Mouse (Mus musculus) urinary bladder, postnatal 4 days (tissue): Measurements from ENCODE around the gene Scn4a.
A peak's percentile ranks its signal among the peaks of the same experiment; 100 is the strongest.

ENCODE experiments used
- DNase-seq, 2 experiments: peaks; one replicate each; pipeline ENCODE4 v3.0.0; 2021 to 2022; ENCODE audit warnings: low spot score in 2 of 2

Scn4a gene

DNA sequence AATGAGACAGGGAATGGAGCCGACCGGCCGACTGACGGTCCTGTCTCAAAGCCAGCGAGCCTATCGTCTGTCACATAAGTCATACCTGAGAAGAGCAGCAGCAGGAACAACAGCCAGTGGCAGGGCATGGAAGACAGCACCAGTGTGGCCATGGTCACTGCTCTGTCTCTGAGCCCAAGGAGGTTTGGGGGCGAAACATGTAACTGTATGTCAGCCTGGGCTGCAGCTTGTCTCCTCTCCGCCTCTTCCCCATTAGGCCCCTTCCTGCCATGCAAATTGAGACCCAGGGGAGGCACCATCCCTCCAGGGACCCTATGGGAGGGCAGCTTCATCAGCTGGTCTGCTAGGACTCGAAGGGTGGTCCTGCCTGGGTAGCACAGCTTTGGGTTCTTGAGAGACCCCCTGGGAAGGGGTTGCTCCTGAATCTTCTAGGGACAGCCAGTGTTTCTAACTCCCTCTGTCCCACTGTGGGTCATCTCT is 38.7 kb downstream of the Scn4a start, which contains the start of gene Cd79b:
Cd79b (minus strand) TSS at position 430 of the 480 bp plus-strand sequence.
- no peak for DNase-seq

DNA sequence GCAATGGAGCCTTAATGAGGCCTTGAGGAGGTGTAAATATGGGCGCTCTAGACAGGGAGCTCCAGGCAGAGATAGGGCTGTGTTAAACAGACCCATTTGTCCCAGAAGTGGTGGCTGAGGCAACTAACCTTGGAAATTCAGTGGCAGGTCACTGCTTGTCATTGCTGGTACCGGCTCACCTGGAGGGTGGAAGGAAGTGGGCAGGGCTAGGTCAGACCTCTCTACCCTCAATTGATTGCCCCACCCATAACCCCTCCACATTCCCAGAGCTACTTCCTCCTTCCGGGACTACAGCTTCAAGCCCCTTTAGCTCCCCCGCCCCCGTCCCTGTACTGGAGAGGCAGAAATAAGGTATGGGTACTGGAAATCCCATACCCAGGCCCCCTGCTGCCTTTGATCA is 39.6 kb downstream of the Scn4a start:
- DNase-seq = no peak

DNA sequence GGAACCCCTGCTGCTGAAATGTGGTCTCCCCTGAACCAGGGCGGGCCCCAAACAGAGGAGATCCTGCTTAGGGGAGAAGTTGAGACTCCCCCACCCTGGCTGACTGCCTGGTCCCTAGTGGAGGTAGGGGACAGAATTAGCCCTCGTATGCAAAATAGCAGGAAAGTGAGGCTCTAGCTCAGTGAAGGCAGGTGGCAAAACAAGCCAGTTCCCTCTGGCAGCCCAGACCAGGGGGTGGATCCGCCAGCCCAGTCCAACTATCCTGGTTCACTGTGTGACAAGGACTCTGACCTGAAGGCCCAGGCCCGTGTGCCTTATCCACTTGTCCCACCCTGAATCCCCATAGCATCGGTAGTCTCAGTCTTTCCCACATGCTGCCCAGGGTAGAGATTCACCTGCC is 43.0 kb downstream of the Scn4a start:
- no peak for DNase-seq

DNA sequence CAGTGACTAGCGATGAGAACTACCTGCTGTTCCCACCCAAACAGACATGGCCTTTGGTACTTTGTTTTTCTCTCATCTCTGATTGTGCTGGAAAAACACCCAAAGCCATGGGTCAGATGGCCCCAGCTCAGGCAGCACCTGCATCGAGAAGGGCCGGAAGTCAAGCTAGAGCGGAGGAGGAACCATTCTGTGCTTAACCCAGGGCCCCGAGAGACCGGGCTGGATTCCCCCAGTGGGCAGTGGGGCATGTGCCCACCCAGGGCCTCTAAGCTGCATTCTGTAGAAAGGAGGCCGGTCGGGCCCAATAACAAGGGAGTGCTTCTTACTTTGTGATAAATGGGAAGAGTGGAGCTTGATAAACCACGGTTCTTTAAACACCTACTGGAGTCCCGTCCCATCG is 44.9 kb downstream of the Scn4a start:
- DNase-seq = no peak

DNA sequence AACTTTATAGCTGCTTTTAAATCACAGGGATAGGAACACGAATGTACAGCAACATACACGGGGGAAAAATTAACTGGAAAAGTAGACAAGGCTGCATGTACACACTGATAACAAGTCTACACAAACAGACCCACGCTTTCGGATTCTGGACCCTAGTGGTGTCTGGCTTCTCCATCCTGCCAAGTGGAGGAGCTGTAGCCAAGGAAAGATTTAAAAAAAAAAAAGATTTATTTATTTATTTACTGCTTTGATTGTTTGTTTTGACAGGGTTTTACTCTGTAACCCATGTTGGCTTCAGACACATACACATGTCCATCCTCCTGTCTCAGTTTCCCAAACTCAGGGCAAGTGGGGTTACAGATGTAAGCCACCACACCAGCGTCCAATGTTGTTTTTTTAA is 45.7 kb downstream of the Scn4a start:
- DNase-seq = no peak

DNA sequence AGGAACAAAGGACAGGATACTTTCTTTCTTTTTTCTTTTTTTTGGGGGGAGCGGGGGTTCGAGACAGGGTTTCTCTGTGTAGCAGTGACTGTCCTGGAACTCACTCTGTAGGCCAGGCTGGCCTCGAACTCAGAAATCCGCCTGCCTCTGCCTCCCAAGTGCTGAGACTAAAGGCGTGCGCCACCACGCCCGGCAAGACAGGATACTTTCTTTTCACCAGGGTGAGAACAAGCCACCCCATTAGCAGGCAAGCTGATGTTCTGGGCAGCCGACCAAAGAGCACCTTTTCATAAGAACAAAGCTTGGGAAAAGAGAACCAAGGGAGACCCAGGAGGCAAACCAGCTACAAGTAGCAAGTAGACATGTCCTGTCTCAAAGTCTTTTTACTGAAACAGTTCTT is 46.3 kb downstream of the Scn4a start:
- DNase-seq = no peak

DNA sequence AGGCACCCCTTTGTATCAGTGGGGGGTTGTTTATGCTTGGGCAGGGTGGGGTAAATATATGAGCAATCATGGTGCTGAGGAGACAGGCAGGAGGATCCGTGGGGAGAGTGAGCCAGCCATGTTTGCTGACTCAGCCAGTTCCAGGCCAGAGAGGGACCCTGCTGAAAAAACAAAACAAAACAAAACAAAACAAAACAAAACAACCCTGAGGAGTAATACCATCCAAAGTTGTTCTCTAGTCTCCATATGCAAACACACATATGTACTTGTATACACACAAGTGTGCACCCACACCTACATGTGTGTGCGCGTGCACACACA is 47.1 kb downstream of the Scn4a start:
- DNase-seq = no peak

DNA sequence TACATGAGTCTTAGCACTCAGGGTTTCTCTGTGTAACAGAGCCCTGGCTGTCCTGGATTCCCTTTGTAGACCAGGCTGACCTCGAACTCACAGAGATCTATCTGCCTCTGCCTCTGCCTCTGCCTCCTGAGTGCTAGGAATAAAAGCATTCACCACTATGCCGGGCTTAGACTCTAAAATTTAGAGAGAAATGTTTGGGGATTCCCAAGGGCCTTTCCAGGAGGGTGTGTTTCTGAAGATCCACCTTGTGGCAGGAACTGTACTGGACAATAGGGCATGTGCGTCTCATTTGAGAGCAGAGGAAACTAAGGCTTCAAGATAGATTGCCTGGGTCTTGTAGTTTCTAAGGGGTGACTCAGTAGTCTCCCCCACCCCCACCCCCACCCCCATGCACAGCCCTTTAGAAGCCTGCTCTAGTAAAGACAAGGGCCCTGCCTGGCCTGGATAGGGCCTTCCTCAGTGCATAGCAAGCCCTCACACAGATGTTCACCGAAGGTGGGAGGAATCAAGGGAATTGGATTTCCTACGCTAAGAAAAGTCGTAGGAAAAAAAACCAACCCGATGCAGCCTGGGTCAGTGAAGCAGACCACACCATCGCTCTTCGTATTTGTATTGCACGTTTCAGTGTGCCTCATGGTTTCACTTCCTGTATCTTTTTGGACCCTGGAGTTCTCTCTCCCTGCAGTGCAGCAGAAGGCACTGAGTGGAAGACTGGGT is 47.6 kb downstream of the Scn4a start:
- DNase-seq = no peak

DNA sequence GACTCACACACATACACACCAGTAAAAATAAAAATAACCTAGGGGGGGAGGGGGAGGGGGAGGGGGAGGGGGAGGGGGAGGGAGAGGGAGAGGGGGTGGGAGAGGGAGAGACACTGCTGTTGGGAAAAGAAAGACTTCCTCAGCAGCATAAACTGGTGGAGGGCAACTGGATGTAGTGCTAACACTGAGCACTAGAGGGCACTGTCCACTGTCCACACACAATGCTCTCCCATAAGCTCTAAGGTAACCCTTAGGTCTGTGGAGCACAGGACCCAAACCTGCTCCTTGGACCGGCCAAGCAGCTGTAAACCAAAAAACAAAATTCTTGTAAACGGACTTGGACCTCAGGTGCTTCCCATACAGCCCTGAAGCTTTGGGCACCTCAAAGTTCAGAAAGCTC is 50.5 kb downstream of the Scn4a start:
- no peak for DNase-seq

DNA sequence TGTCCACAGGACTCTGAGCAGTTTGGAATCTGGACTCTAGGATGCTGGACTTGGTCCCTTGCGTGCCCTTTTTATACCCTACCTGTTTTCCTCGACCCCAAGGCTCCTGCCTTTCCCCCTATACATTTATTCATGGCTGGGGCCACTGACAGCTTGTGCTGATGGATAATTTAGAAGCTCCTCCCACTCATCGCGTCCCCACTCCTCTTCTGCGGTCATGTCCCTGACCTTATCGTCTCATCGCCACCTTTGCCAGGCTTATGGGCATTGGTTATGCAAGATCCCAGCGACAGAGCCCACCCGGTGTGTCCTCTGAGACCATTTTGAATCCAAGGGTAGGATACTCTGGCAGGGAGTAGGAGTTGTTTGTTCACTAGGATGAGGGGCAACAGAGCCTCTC is 51.3 kb downstream of the Scn4a start, which contains the start of gene Gh:
Gh (minus strand) TSS at position 101 of the 400 bp plus-strand sequence.
- DNase-seq = no peak

DNA sequence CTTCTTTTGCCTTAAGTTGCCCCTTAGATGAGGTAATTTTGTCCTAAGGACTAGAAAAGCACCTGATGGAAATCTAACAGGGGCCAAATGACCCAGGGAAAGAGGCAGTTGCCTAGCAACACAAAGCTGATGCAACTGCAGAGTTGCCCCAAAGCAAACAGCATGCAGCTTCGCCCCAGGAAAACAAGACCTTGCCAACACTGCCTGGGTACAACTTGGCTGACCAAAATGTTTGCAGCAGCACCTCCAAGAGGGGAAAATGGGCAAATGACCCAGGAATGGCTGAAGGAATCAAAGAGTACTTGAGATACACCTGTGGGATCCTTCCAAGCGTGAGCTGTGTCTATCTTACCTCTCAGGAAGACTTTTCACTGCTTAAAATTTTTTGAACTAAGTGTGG is 61.2 kb downstream of the Scn4a start:
- DNase-seq = no peak

DNA sequence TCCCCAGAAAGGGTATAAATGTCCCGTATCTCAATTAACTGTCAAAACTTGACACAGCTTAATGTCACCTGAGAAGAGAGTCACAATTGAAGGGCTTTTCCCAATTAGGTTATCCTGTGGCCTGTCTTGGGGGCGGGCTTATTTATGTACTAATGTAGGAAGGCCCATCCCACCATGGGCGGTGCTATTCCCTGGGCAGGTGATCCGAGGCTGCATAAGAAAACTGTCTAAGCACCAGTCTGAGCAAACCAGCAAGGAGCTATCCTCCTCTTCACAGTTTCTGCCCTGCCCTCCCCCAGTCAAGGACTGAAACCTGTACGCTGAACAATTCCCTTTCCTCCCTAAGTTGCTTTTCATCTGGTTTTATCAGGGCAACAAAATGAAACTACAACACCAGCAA is 62.7 kb downstream of the Scn4a start:
- no peak for DNase-seq

DNA sequence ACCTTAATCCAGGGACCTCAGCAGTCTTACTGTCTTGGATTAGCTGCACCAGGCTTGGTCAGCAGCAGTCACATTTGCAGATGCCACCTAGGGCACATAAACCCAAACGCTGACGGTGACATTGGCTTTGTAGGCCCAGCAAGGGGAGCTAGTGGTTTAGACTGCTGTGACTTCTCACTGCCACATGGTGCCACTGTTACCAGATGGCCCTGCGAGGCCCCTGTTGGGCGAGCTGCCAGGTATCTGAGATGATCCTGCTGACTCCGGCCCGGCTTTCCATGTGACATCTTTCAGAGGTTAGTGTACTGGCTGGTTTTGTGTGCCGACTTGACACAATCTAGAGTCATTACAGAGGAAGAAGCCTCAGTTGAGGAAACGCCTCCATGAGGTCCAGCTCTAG is 63.7 kb downstream of the Scn4a start:
- DNase-seq = no peak

DNA sequence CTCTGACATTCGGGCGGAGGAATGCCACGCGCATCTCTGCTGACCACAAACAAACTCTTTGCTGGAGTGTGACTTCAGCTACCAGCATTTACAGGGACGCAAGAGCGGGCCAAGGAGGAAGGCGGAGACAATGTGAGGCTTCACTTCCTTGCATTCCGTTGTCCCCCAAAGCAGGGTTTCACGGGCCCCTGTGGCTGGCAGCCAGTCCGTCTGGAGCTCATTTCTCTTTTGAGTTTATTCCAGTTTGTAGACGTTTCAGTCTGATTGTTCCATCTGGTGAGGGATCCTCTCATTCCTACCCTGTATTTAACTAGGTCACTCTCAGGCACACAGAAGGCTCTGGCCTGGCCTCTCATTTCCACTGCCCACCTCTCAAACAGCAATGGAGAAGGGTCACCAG is 66.1 kb downstream of the Scn4a start:
- DNase-seq = no peak

DNA sequence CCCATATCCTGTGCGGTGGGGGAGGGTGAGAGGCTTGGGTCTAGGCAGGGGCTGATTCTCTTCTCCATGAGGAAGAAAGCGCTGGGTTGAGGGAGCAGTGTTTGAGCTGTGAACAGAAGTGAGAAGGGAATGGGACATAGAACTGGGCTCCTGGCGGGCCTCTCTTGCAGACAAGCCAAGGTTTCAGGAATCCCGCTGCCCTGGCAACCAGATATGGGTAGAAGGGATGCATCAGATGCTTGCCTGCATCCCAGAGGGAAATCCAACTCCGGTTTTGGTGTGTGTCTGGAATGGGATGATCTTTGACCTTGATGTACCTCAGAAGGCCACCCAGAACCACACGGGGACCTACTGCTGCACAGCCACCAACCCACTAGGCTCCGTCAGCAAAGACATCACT is 66.9 kb downstream of the Scn4a start:
- DNase-seq = no peak

DNA sequence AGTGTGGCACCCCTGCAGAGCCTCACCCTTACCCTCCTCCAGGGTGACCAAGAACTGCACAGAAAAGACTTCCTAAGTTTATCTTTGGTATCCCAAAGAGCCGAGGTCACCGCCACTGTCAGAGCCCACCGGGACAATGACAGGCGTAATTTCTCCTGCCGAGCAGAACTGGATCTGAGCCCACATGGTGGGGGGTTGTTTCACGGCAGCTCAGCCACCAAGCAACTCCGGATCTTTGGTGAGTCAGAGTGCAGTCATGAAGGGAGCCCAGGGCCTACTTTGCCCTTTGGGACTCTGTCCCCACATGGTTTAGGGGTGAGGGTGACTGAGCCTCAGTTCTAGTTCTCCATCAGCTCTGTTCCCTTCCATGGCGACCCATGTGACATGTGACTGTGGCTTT is 69.0 kb downstream of the Scn4a start:
- no peak for DNase-seq

DNA sequence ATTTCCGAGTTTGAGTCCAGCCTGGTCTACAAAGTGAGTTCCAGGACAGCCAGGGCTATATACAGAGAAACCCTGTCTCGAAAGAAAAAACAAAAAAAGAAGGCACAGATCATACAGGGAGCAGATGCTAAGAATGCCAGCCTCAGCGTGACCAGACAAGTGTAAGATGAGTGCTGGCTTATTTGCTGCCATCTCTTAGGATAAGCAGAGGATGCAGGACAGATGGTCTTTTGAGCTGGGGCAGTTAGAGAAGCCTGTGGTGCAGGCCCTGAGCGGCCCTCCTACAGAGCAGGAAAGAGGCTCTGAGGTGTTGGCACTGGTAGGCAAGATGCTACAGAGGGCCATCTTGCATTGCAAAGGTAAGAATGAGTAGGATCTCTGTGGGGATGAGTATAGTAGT is 69.7 kb downstream of the Scn4a start:
- DNase-seq = no peak

DNA sequence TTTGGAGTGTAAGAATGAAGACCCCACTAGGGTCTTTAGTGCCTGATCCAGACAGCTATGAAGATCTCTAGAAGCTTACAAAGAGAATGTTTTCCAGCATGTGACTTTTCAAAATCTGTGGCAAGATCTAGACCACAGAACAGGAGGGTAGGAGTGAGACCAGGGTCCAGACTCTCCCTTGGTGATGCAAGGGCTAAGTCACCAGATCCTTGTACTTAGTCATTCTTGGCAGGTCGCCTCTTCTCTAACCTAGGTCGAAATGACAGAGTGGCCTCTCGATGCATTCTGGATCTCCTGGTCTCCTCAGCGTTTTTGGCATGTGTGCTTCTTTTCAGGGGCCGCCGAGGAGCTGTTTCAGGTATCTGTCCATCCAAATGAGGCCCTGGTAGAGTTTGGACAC is 70.6 kb downstream of the Scn4a start:
- no peak for DNase-seq

DNA sequence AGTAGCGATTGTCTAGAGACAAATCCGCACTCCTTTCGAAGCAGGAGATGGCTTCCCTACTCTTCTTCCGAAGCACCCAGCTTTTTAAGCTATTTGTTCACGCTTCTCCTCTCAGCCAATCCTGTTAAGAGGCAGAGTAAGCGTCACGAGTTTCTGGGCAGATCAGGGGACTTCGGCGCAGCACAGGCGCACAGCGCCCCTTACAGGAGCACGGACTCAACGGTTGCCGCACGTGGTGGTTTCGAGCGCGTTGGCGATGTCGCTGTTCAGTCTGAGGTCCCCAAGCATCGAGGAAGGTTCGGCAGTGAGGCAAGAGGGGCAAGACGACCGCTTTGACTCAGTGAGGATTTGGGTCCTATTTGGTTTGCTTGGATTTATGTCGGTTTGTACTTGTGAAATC is 76.6 kb downstream of the Scn4a start, which contains the start of gene Tcam1:
Tcam1 (plus strand) TSS at position 219 of the 400 bp plus-strand sequence.
- peak; percentile 88 to 95 for DNase-seq

DNA sequence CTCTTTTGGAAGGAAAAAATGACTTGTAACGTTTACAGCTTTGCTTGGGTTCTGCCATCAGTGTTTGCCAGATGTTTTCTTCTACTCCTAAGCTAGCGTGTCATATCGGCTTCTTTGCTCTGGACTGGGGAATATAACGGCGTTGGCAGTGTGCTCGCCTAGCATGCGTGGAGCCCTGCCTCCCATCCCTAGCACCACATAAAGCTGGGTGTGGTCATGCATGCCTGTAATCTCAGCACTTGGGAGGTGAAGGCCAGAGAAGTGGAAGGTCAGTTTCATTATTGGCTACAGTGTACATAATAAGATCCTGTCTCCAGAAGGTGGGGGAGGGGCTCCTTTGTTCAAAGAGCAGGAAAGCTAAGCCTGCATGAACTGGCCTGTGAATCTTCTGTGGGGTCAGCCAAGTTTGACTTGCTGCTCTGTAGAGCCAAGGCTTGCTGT is 78.1 kb downstream of the Scn4a start:
- DNase-seq = peak; percentile 73

DNA sequence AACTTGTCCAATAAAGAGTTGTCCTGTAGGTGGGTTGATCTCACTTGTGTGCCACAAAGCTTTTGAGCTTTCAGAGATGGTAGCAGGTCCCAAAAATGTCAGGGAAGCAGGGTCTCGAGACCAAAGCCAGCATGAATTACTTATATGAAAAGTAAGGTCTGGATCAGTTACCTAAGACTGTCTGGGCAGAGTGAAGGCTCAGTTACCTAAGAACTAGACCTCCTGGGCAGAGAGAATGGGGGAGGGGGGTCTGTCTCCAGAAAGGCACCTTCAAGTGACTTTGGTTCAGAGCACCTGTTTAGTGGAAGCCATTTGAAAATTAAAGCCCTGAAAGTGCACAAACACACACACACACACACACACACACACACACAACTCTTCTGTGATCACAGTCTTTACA is 78.7 kb downstream of the Scn4a start:
- no peak for DNase-seq

DNA sequence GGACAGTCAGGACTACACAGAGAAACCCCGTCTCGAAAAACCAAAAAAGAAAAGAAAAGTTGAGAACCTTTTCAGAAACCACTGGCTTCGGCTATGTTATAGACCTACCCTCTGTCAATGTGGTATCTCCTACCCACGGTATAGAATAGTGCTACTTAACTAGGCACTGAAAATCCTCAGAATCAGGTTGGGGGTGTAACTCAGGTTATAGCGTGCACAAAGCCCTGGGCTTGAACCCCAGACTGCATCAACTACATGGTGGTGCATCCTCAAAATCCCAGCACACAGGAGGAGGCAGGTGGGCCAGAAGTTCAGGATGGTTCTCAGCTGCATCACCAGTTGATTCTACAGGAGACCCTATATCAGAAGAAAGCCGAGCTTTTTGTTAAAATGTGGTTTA is 79.3 kb downstream of the Scn4a start:
- no peak for DNase-seq

DNA sequence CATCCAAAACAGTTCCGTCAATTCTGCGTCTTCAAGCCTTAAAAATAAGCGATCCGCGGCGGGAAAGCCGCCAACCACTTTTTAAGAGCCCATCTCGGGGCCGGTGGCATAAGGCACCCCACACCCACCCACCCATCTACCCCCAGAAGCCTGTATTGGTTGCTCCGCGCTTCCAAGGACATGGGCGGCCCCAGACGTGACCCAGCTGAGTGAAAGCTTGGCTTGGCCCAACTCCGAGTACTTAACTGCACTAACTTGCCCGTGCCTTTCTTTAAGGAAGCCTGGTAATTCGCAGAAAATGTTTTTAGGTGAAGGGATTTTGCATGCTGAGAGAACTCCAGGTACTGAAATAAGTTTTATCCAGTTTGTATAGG is 79.8 kb downstream of the Scn4a start:
- DNase-seq = no peak
